Mouse (Mus musculus) B cell, adult (primary cell): Measurements from ENCODE around the gene Lipo3. TPM values are rescaled to one million over a fixed set of nuclear protein-coding genes. Genes with fewer than 3 reads are reported as not detected.

Source experiments
- total RNA-seq: library from RNA; stranded (reverse); gene quantifications from 4 replicates; pipeline ENCODE4 v1.2.4, GENCODE M21; 2023; ENCODE audit not compliant: inconsistent age

Lipo3 gene
- 3.9 to 5.2 TPM (median 4.5 TPM) in 4 replicates for total RNA-seq

GRCm38 (mm10) chr19:33761287-33762086 lies at the start of gene Lipo3:
Lipo3 (minus strand) TSS chr19:33761951.

GRCm38 (mm10) chr19:33787359-33787758 lies 25.6 kb upstream of the Lipo3 start, which contains the start of gene Lipo1:
Lipo1 (minus strand) TSS chr19:33787459.

GRCm38 (mm10) chr19:33751259-33751658 lies 10.5 kb downstream of the Lipo3 start, which contains the start of gene Lipo2:
Lipo2 (minus strand) TSS chr19:33751359.

GRCm38 (mm10) chr19:33625152-33625551 lies 136.6 kb downstream of the Lipo3 start, which contains the start of gene Gm8978:
Gm8978 (minus strand) TSS chr19:33625252.

GRCm38 (mm10) chr19:33517680-33518079 lies 244.1 kb downstream of the Lipo3 start, which contains the start of gene Lipo4:
Lipo4 (minus strand) TSS chr19:33517780.

Other genes with a start within 250 kb of the Lipo3 start
- gene Lipo4, start 244.2 kb downstream of the Lipo3 start, total RNA-seq: 0.30 to 0.35 TPM in 2 of 4 replicates, not detected in the others
- gene Gm8978, start 136.7 kb downstream of the Lipo3 start, total RNA-seq: not detected in 4 replicates
- gene Lipo2, start 10.6 kb downstream of the Lipo3 start, total RNA-seq: not detected in 4 replicates
- gene Lipo1, start 25.5 kb upstream of the Lipo3 start, total RNA-seq: not detected in 4 replicates
- gene Lipf, start 199.2 kb upstream of the Lipo3 start, total RNA-seq: not detected in 4 replicates
- gene Lipk, start 246.3 kb upstream of the Lipo3 start, total RNA-seq: not detected in 4 replicates